Mouse (Mus musculus) bone marrow, adult 2 months (tissue): ENCODE results near the gene Cdkn1c. TPM values are rescaled to one million over a fixed set of nuclear protein-coding genes. Genes with fewer than 3 reads are reported as not detected.

Experiments used
- H3K27ac ChIP-seq: fragments of 200-500 bp; 2 replicates; pipeline ENCODE4 v1.5.1; 2012; ENCODE audit warnings: low read depth, mild to moderate bottlenecking, control low read depth, inconsistent platforms, low read length; ENCODE audit not compliant: control insufficient read depth, poor library complexity, insufficient read depth
- H3K4me1 ChIP-seq: fragments of 200-500 bp; 2 replicates; pipeline ENCODE4 v1.6.1; 2011; ENCODE audit warnings: low read length; ENCODE audit not compliant: control insufficient read depth, insufficient read depth
- H3K4me3 ChIP-seq: fragments of 200-500 bp; replicated peaks from 2 replicates; pipeline ENCODE3; 2011; ENCODE audit warnings: mild to moderate bottlenecking, low read depth, low read length, control low read depth; ENCODE audit not compliant: control insufficient read depth
- CTCF ChIP-seq: fragments of 200-500 bp; IDR thresholded peaks from 2 replicates; pipeline ENCODE4 v1.5.1; 2011; ENCODE audit warnings: low read length, control low read depth; ENCODE audit not compliant: control insufficient read depth, insufficient read depth
- POLR2A ChIP-seq: fragments of 200-500 bp; IDR thresholded peaks from 2 replicates; pipeline ENCODE4 v1.6.1; 2011; ENCODE audit warnings: low read depth, mild to moderate bottlenecking, control low read depth, low read length, borderline replicate concordance; ENCODE audit not compliant: control insufficient read depth
- WGBS: fragments of 180-500 bp; shearing (Covaris S2); methylation state at CpG from one replicate; pipeline ENCODE4 v1.1.7; 2018; 5-methylcytosine and 5-hydroxymethylcytosine counted together
- polyA plus RNA-seq: library from polyadenylated mRNA; stranded (reverse); fragments of >200 nt; gene quantifications from 2 replicates; pipeline ENCODE4 v1.2.4, GENCODE M21; 2011; ENCODE audit warnings: low replicate concordance; ENCODE audit not compliant: missing spikeins, insufficient read depth, insufficient read length

The Cdkn1c gene
- polyA plus RNA-seq, 1 experiment, result 8.0 TPM

DNA sequence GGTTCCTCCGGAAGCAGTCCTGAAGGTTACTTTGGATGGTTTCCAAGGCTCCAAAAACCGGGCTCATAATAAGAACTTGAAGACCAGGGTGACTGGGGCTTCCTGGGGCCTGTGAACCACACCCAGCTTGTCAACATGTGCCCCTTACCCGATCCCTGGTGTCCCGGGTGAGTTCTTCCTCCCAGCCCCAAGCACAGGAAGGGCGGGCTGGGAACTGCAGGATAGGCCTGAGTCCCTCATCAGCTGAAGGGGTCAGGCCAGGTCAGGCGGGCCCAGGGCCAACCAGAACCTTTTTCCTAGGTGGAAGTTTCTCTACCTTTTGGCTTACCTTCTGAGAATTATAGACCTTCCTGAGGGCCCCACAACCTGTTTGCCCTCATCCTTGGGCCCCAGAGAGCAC, 48.2 kb downstream of the Cdkn1c start:
- Histone ChIP-seq H3K4me1 (no peaks in the 10 kb centered on the region), H3K4me3 (no peak overlapping the region), H3K27ac (no peak overlapping the region)
- WGBS, result 67% methylated on average over 6 of the region's 6 CpGs
- TF ChIP-seq POLR2A, result no peak
- no peak for TF ChIP-seq CTCF

DNA sequence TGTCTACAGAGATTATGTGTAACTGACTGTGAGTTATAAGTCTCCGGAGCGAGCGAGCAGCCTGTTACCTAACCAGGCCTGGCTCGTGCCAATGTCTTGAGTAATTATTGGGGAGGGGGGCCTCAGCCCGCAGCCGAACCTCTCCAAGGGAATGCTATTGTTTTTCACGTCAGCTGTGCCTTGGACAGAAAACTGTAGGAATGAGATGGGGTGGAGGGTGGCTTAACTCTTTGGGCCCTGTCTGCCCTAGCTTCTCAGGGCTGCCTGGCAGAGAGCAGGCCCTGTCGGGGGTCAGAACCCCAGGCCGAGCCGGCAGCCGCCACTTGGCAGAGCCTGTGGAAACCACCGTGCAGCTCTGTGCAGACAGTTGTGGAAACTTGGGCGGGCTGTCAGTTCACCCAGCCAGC, 52.2 kb downstream of the Cdkn1c start:
- H3K27ac ChIP-seq, result no peak overlapping the region
- no peak for TF ChIP-seq POLR2A
- no peak for TF ChIP-seq CTCF
- H3K4me3 ChIP-seq, result no peak overlapping the region
- no peaks in the 10 kb centered on the region for H3K4me1 ChIP-seq
- 69% methylated on average over 13 of the region's 13 CpGs for WGBS

Other genes with a start within 250 kb of the Cdkn1c start
- gene Slc22a18, start 12.7 kb upstream of the Cdkn1c start, polyA plus RNA-seq, result 3.3 TPM in 1 of 2 replicates, not detected in the other
- 9.1 TPM in 1 of 2 replicates, not detected in the other for gene Phlda2, start 42.1 kb upstream of the Cdkn1c start, polyA plus RNA-seq
- 104 and 143 TPM in 2 replicates for gene Nap1l4, start 88.1 kb upstream of the Cdkn1c start, polyA plus RNA-seq
- gene Cars, start 139.0 kb upstream of the Cdkn1c start, polyA plus RNA-seq, result 86.2 and 209 TPM in 2 replicates
- gene Tnfrsf26, start 167.7 kb upstream of the Cdkn1c start, polyA plus RNA-seq, result 2.4 and 4.3 TPM in 2 replicates
- 0.57 TPM in 1 of 2 replicates, not detected in the other for gene Tnfrsf22, start 188.6 kb upstream of the Cdkn1c start, polyA plus RNA-seq
- 0.85 and 1.3 TPM in 2 replicates for gene Tnfrsf23, start 224.8 kb upstream of the Cdkn1c start, polyA plus RNA-seq